Mouse (Mus musculus) hindbrain, embryonic 11.5 days (tissue): ENCODE results near the gene Ppp2r5c. TPM values are rescaled to one million over a fixed set of nuclear protein-coding genes. Genes with fewer than 3 reads are reported as not detected.

Source experiments
- ATAC-seq: fragments of 200-750 bp; cut with Nextera tagmentation; 2 replicates; pipeline ENCODE4 v1.8.0; 2017; ENCODE audit warnings: mild to moderate bottlenecking, moderate TSS enrichment, moderate library complexity; ENCODE audit not compliant: low FRiP score
- DNase-seq: peaks from one replicate; pipeline ENCODE4 v3.0.0-alpha.2; 2015; ENCODE audit warnings: low spot score
- H3K27ac ChIP-seq: fragments of 300-500 bp; sonication (generic); 2 replicates; pipeline ENCODE4 v1.5.1; 2014; ENCODE audit warnings: mild to moderate bottlenecking, low read depth, low read length
- H3K27me3 ChIP-seq: fragments of 300-500 bp; sonication (generic); 2 replicates; pipeline ENCODE4 v1.6.1; 2014; ENCODE audit warnings: mild to moderate bottlenecking, low read length, moderate library complexity, mixed read lengths; ENCODE audit not compliant: control insufficient read depth, insufficient read depth
- H3K36me3 ChIP-seq: fragments of 300-500 bp; sonication (generic); 2 replicates; pipeline ENCODE4 v1.6.1; 2014; ENCODE audit warnings: mild to moderate bottlenecking, low read length, moderate library complexity, mixed read lengths; ENCODE audit not compliant: control insufficient read depth, insufficient read depth
- H3K4me1 ChIP-seq: fragments of 300-500 bp; sonication (generic); replicated peaks from 2 replicates; pipeline ENCODE4 v1.6.1; 2014; ENCODE audit warnings: low read length, mixed read lengths; ENCODE audit not compliant: control insufficient read depth, insufficient read depth
- H3K4me2 ChIP-seq: fragments of 300-500 bp; sonication (generic); replicated peaks from 2 replicates; pipeline ENCODE4 v1.6.1; 2014; ENCODE audit warnings: mild to moderate bottlenecking, low read depth, low read length
- H3K4me3 ChIP-seq: fragments of 300-500 bp; sonication (generic); 2 replicates; pipeline ENCODE4 v1.5.1; 2014; ENCODE audit warnings: low read depth, low read length
- H3K9ac ChIP-seq: fragments of 300-500 bp; sonication (generic); 2 replicates; pipeline ENCODE4 v1.6.1; 2014; ENCODE audit warnings: low read depth, low read length
- H3K9me3 ChIP-seq: fragments of 300-500 bp; sonication (generic); 2 replicates; pipeline ENCODE4 v1.6.1; 2016; ENCODE audit warnings: low read length; ENCODE audit not compliant: control insufficient read depth
- WGBS: fragments of 180-500 bp; shearing (Covaris S2); extraction: QIAGEN DNeasy Blood & Tissue Kit; methylation state at CpG from one replicate; pipeline ENCODE4 v1.1.7; 2014; 5-methylcytosine and 5-hydroxymethylcytosine counted together
- polyA plus RNA-seq: library from polyadenylated mRNA; unstranded; fragments of >200 nt; fragmentation: Nextera tagmentation; extraction: Ambion mirVana; gene quantifications from 2 replicates; pipeline ENCODE4 v1.2.1, GENCODE M21; 2014

The Ppp2r5c gene
- polyA plus RNA-seq, 1 experiment from 2014 or later = 162 TPM

GRCm38 (mm10) chr12:110418735-110419350, 28.1 kb upstream of the Ppp2r5c start:
- Histone ChIP-seq H3K9me3 (no peaks in the 10 kb centered on the region), H3K4me3 (no peak overlapping the region), H3K36me3 (no peaks in the 10 kb centered on the region), H3K9ac (no peak overlapping the region), H3K4me1 (no peaks in the 10 kb centered on the region), H3K4me2 (no peak overlapping the region), H3K27ac (no peak overlapping the region), H3K27me3 (no peaks in the 10 kb centered on the region)
- WGBS = 45% methylated on average over 8 of the region's 8 CpGs
- ATAC-seq = 0 out of 2 replicates have a peak, but pooled peaks have one; percentile 12
- peak; percentile 78 for DNase-seq

- H3K4me1 ChIP-seq = no peaks in the 10 kb centered on the region
- 72% methylated on average over 2 of the region's 2 CpGs for WGBS
- no peak overlapping the region for H3K27ac ChIP-seq
- H3K9me3 ChIP-seq = no peaks in the 10 kb centered on the region
- no peaks in the 10 kb centered on the region for H3K27me3 ChIP-seq
- H3K4me3 ChIP-seq = no peak overlapping the region
- H3K4me2 ChIP-seq = no peak overlapping the region
- no peak overlapping the region for H3K9ac ChIP-seq
- H3K36me3 ChIP-seq = no peaks in the 10 kb centered on the region
- DNase-seq (no peak), ATAC-seq (no peak)
Measured at GRCm38 (mm10) chr12:110419879-110420278, 27.0 kb upstream of the Ppp2r5c start.

DNA sequence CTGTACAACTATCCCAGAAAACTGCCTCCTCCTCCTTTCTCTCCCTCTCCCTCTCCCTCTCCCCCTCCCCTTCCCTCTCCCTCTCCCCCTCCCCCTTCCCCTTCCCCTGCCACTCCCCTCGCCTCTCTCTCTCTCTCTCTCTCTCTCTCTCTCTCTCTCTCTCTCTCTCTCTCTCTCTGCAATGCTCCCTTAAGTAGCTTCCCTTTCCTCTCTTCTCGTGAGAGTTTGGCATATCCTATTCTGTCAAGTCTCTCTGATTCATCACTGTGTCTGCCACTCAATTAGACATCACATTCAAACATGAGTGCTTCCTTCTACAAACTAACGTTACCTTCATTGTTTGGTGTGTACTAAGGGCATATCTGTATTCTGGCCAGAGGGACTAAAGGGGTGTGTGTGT, 25.6 kb upstream of the Ppp2r5c start:
- H3K9me3 ChIP-seq = no peaks in the 10 kb centered on the region

GRCm38 (mm10) chr12:110424008-110424704, 22.8 kb upstream of the Ppp2r5c start:
- no peaks in the 10 kb centered on the region for H3K4me1 ChIP-seq
- H3K4me2 ChIP-seq = no peak overlapping the region
- no peaks in the 10 kb centered on the region for H3K27me3 ChIP-seq
- no peaks in the 10 kb centered on the region for H3K9me3 ChIP-seq
- H3K27ac ChIP-seq = no peak overlapping the region
- ATAC-seq (no peak), DNase-seq (no peak)
- H3K4me3 ChIP-seq = no peak overlapping the region
- WGBS = 83% methylated on average over 5 of the region's 5 CpGs
- H3K9ac ChIP-seq = no peak overlapping the region
- H3K36me3 ChIP-seq = no peaks in the 10 kb centered on the region

More for the DNA sequence above, 25.6 kb upstream of the Ppp2r5c start:
- Histone ChIP-seq H3K27me3 (no peaks in the 10 kb centered on the region), H3K4me2 (no peak overlapping the region), H3K27ac (no peak overlapping the region), H3K9ac (no peak overlapping the region), H3K4me3 (no peak overlapping the region), H3K4me1 (no peaks in the 10 kb centered on the region), H3K36me3 (no peaks in the 10 kb centered on the region)
- ATAC-seq (no peak), DNase-seq (no peak)
- 84% methylated on average over 2 of the region's 3 CpGs for WGBS

GRCm38 (mm10) chr12:110426417-110427010, 20.4 kb upstream of the Ppp2r5c start:
- WGBS = 72% methylated on average over 13 of the region's 13 CpGs
- H3K9ac ChIP-seq = no peak overlapping the region
- H3K9me3 ChIP-seq = no peaks in the 10 kb centered on the region
- no peaks in the 10 kb centered on the region for H3K27me3 ChIP-seq
- no peak overlapping the region for H3K4me2 ChIP-seq
- no peak overlapping the region for H3K4me3 ChIP-seq
- H3K36me3 ChIP-seq = no peaks in the 10 kb centered on the region
- DNase-seq (no peak), ATAC-seq (no peak)
- H3K27ac ChIP-seq = no peak overlapping the region
- H3K4me1 ChIP-seq = no peaks in the 10 kb centered on the region

DNA sequence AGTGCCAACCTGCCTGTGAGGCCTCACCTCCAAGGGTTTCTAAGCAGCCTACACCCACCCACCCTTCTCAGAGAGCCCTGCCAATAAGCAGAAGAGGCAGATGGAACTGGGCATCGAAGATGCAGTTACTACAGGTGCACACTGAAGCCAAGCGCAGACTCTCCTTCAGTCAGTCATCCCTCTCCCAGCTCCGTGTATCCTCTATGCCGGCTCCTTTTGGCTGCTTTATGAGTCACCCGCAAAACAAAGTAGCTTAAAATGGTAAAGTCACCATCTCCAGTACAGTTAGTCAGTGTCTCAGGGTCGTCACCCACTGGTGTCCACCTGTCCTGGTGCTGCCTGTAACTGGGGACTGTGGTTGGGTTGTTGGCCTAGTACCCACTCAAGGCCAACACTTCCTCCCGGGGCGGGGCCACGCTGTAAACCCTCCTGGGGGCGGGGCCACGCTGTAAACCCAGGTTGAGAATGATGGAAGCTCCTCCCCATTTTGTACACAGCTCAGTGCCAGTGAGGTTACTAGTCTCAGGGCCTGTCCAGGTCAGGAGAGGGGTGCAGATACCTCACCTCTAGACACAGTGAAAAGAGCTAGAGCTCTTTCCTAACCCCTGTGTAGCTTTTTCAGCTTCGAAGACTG, 17.5 kb upstream of the Ppp2r5c start:
- ATAC-seq = no peak
- DNase-seq = peak; percentile 17
- Histone ChIP-seq H3K4me3 (no peak overlapping the region), H3K9ac (no peak overlapping the region; the same call in 1 of the 2 replicates), H3K27ac (no peak overlapping the region), H3K27me3 (no peaks in the 10 kb centered on the region), H3K4me2 (no peak overlapping the region), H3K36me3 (no peaks in the 10 kb centered on the region), H3K4me1 (no peaks in the 10 kb centered on the region), H3K9me3 (no peaks in the 10 kb centered on the region)
- WGBS = 66% methylated on average over 12 of the region's 12 CpGs

GRCm38 (mm10) chr12:110429990-110430389, 16.9 kb upstream of the Ppp2r5c start:
- ATAC-seq = no peak
- DNase-seq = no peak

GRCm38 (mm10) chr12:110431805-110432204, 15.1 kb upstream of the Ppp2r5c start:
- WGBS = 69% methylated on average over 7 of the region's 7 CpGs
- no peaks in the 10 kb centered on the region for H3K9me3 ChIP-seq
- H3K27ac ChIP-seq = no peak overlapping the region
- H3K9ac ChIP-seq = no peak overlapping the region
- no peak overlapping the region for H3K4me3 ChIP-seq
- H3K36me3 ChIP-seq = no peaks in the 10 kb centered on the region
- no peak overlapping the region for H3K4me2 ChIP-seq
- ATAC-seq = no peak
- DNase-seq = no peak
- no peaks in the 10 kb centered on the region for H3K27me3 ChIP-seq
- H3K4me1 ChIP-seq = no peaks in the 10 kb centered on the region

More at GRCm38 (mm10) chr12:110429990-110430389, 16.9 kb upstream of the Ppp2r5c start:
- 40% methylated on average over 10 of the region's 10 CpGs for WGBS
- no peaks in the 10 kb centered on the region for H3K27me3 ChIP-seq
- H3K4me2 ChIP-seq = no peak overlapping the region
- H3K4me3 ChIP-seq = no peak overlapping the region
- no peaks in the 10 kb centered on the region for H3K9me3 ChIP-seq
- H3K4me1 ChIP-seq = no peaks in the 10 kb centered on the region
- no peaks in the 10 kb centered on the region for H3K36me3 ChIP-seq
- no peak overlapping the region for H3K27ac ChIP-seq
- no peak overlapping the region; the same call in 1 of the 2 replicates for H3K9ac ChIP-seq
